Mouse (Mus musculus) MEL (cell line): ENCODE measurements around the gene Ccdc117. TPM values are rescaled to one million over a fixed set of nuclear protein-coding genes. Genes with fewer than 3 reads are reported as not detected.
A peak's percentile ranks its signal among the peaks of the same experiment; 100 is the strongest.

Experiments used
- DNase-seq: peaks from one replicate; pipeline ENCODE4 v3.0.0; 2011; ENCODE audit warnings: low read depth, low spot score
- H3K27ac ChIP-seq: 2 replicates; pipeline ENCODE4 v1.5.1; 2012; ENCODE audit warnings: low read depth, mild to moderate bottlenecking, control low read depth, low read length, moderate library complexity; ENCODE audit not compliant: control insufficient read depth
- H3K27me3 ChIP-seq, 2 experiments: fragments of 150-350 bp in 1 of 2; sonication (generic) in 1 of 2; 2 replicates each; pipeline ENCODE4 v1.6.1; 2012; ENCODE audit warnings: low read length in 2 of 2, mild to moderate bottlenecking in 2 of 2, improper control_type of control experiment in 1 of 2, moderate library complexity in 1 of 2; ENCODE audit not compliant: insufficient read depth in 2 of 2, control insufficient read depth in 1 of 2
- H3K36me3 ChIP-seq, 2 experiments: 2 replicates each; pipeline ENCODE4 v1.6.1; 2012 to 2014; ENCODE audit warnings: low read length in 2 of 2, improper control_type of control experiment in 1 of 2, inconsistent platforms in 1 of 2, mild to moderate bottlenecking in 1 of 2; ENCODE audit not compliant: insufficient read depth in 2 of 2, control insufficient read depth in 1 of 2
- H3K4me1 ChIP-seq, 2 experiments: fragments of 150-350 bp in 1 of 2; sonication (generic) in 1 of 2; 2 replicates each; pipeline ENCODE4 v1.6.1; 2012; ENCODE audit warnings: low read length in 2 of 2, improper control_type of control experiment in 1 of 2, mild to moderate bottlenecking in 1 of 2; ENCODE audit not compliant: insufficient read depth in 2 of 2, control insufficient read depth in 1 of 2
- H3K4me3 ChIP-seq, 2 experiments: fragments of 150-350 bp in 1 of 2; sonication (generic) in 1 of 2; 2 replicates each; pipeline ENCODE4 v1.5.1; 2012; ENCODE audit warnings: low read depth in 2 of 2, low read length in 2 of 2, mild to moderate bottlenecking in 2 of 2, moderate library complexity in 2 of 2, control low read depth in 1 of 2, improper control_type of control experiment in 1 of 2; ENCODE audit not compliant: control insufficient read depth in 1 of 2, insufficient read depth in 1 of 2
- H3K79me2 ChIP-seq: 2 replicates; pipeline ENCODE4 v1.6.1; 2012; ENCODE audit warnings: mild to moderate bottlenecking, low read length, moderate library complexity; ENCODE audit not compliant: control insufficient read depth, poor library complexity, insufficient read depth
- H3K9ac ChIP-seq: 2 replicates; pipeline ENCODE4 v1.6.1; 2012; ENCODE audit warnings: low read depth, mild to moderate bottlenecking, control low read depth, low read length, moderate library complexity; ENCODE audit not compliant: control insufficient read depth, poor library complexity, severe bottlenecking
- H3K9me3 ChIP-seq: fragments of 150-350 bp; sonication (generic); replicated peaks from 2 replicates; pipeline ENCODE4 v1.6.1; 2012; ENCODE audit warnings: mild to moderate bottlenecking, low read length, improper control_type of control experiment, moderate library complexity; ENCODE audit not compliant: insufficient read depth
- BHLHE40 ChIP-seq: IDR thresholded peaks from 2 replicates; pipeline ENCODE4 v1.6.1; 2012; ENCODE audit warnings: low read depth, mild to moderate bottlenecking, inconsistent platforms, low read length, improper control_type of control experiment, borderline replicate concordance
- CHD2 ChIP-seq: IDR thresholded peaks from 2 replicates; pipeline ENCODE4 v1.6.1; 2011; ENCODE audit warnings: low read length, improper control_type of control experiment
- E2F4 ChIP-seq: IDR thresholded peaks from 2 replicates; pipeline ENCODE4 v1.6.1; 2011; ENCODE audit warnings: low read depth, low read length, improper control_type of control experiment, borderline replicate concordance
- ETS1 ChIP-seq: IDR thresholded peaks from 2 replicates; pipeline ENCODE4 v1.6.1; 2012; ENCODE audit warnings: low read depth, mild to moderate bottlenecking, inconsistent platforms, low read length, improper control_type of control experiment, moderate library complexity
- HCFC1 ChIP-seq: IDR thresholded peaks from 2 replicates; pipeline ENCODE4 v1.6.1; 2012; ENCODE audit warnings: low read depth, mild to moderate bottlenecking, inconsistent platforms, low read length, improper control_type of control experiment, moderate library complexity
- JUND ChIP-seq: IDR thresholded peaks from 2 replicates; pipeline ENCODE4 v1.6.1; 2011; ENCODE audit warnings: low read depth, mild to moderate bottlenecking, improper control_type of control experiment, low read length
- KAT2A ChIP-seq: conservative IDR thresholded peaks from 2 replicates; pipeline ENCODE4 v1.6.1; 2012; ENCODE audit warnings: low read depth, low read length, improper control_type of control experiment, inconsistent platforms
- MAFK ChIP-seq: IDR thresholded peaks from 2 replicates; pipeline ENCODE4 v1.6.1; 2011; ENCODE audit warnings: low read depth, mild to moderate bottlenecking, low read length, improper control_type of control experiment, borderline replicate concordance
- NELFE ChIP-seq: IDR thresholded peaks from 2 replicates; pipeline ENCODE4 v1.6.1; 2011; ENCODE audit warnings: low read depth, low read length, improper control_type of control experiment
- POLR2A ChIP-seq, 2 experiments: IDR thresholded peaks; 2 replicates each; pipeline ENCODE4 v1.6.1; 2011 to 2012; ENCODE audit warnings: low read length in 2 of 2, mild to moderate bottlenecking in 2 of 2, control low read depth in 1 of 2, improper control_type of control experiment in 1 of 2, low read depth in 1 of 2, moderate library complexity in 1 of 2; ENCODE audit not compliant: control insufficient read depth in 1 of 2, insufficient read depth in 1 of 2, poor library complexity in 1 of 2
- POLR2AphosphoS2 ChIP-seq: IDR thresholded peaks from 2 replicates; pipeline ENCODE4 v1.6.1; 2011; ENCODE audit warnings: low read length, improper control_type of control experiment
- POLR2AphosphoS5 ChIP-seq: IDR thresholded peaks from 2 replicates; pipeline ENCODE4 v1.6.1; 2012; ENCODE audit warnings: low read depth, borderline replicate concordance, mild to moderate bottlenecking, inconsistent platforms, low read length, moderate library complexity, mixed read lengths
- RAD21 ChIP-seq: IDR thresholded peaks from 2 replicates; pipeline ENCODE4 v1.6.1; 2011; ENCODE audit warnings: mild to moderate bottlenecking, low read depth, low read length, improper control_type of control experiment
- SIN3A ChIP-seq: IDR thresholded peaks from 2 replicates; pipeline ENCODE4 v1.6.1; 2012; ENCODE audit warnings: low read length, improper control_type of control experiment, inconsistent platforms
- SMC3 ChIP-seq: IDR thresholded peaks from 2 replicates; pipeline ENCODE4 v1.6.1; 2011; ENCODE audit warnings: low read depth, low read length, improper control_type of control experiment
- TBP ChIP-seq: IDR thresholded peaks from 2 replicates; pipeline ENCODE4 v1.8.0; 2011; ENCODE audit warnings: low read depth, low read length, improper control_type of control experiment
- UBTF ChIP-seq: IDR thresholded peaks from 2 replicates; pipeline ENCODE4 v1.6.1; 2012; ENCODE audit warnings: low read depth, mild to moderate bottlenecking, inconsistent platforms, low read length, improper control_type of control experiment, moderate library complexity, borderline replicate concordance; ENCODE audit not compliant: insufficient read depth
- USF2 ChIP-seq, 2 experiments: IDR thresholded peaks; 2 replicates each; pipeline ENCODE4 v1.6.1; 2011 to 2012; ENCODE audit warnings: improper control_type of control experiment in 2 of 2, low read length in 2 of 2, borderline replicate concordance in 1 of 2, inconsistent platforms in 1 of 2, low read depth in 1 of 2, mild to moderate bottlenecking in 1 of 2; ENCODE audit not compliant: insufficient read depth in 1 of 2
- ZC3H11A ChIP-seq: IDR thresholded peaks from 2 replicates; pipeline ENCODE4 v1.6.1; 2012; ENCODE audit warnings: low read depth, mild to moderate bottlenecking, inconsistent platforms, low read length, improper control_type of control experiment
- ZKSCAN1 ChIP-seq: IDR thresholded peaks from 2 replicates; pipeline ENCODE4 v1.6.1; 2012; ENCODE audit warnings: low read depth, mild to moderate bottlenecking, inconsistent platforms, low read length, improper control_type of control experiment, moderate library complexity
- ZMIZ1 ChIP-seq: IDR thresholded peaks from 2 replicates; pipeline ENCODE4 v1.6.1; 2012; ENCODE audit warnings: low read depth, mild to moderate bottlenecking, inconsistent platforms, low read length, improper control_type of control experiment, moderate library complexity
- polyA plus RNA-seq, 2 experiments: library from polyadenylated mRNA; stranded (reverse) in 1 of 2; unstranded in 1 of 2; fragments of >175 nt in 1 of 2; fragments of >200 nt in 1 of 2; gene quantifications; 2 replicates each; pipeline versions ENCODE4 v1.2.1 to v1.2.4; 2012; ENCODE audit warnings: low replicate concordance in 2 of 2, low read depth in 1 of 2; ENCODE audit not compliant: insufficient read length in 2 of 2, insufficient read depth in 1 of 2, missing spikeins in 1 of 2
- total RNA-seq: library from RNA; depleted of rRNA; stranded (reverse); fragments of 300-350 nt; gene quantifications from 2 replicates; pipeline ENCODE4 v1.2.3, GENCODE M21; 2012

Gene Ccdc117
- total and polyA plus RNA-seq, 3 experiments, result 19.4 to 35.4 TPM; not detected in 1

GRCm38 (mm10) chr11:5528841-5529240, 13.1 kb downstream of the Ccdc117 start:
- peaks cover 30 to 38% of the 10 kb centered on the region in 2 experiments for H3K36me3 ChIP-seq
- TF ChIP-seq JUND (no peak), TBP (no peak), KAT2A (no peak), E2F4 (no peak), MAFK (no peak), SMC3 (no peak), ZKSCAN1 (no peak)
- H3K9me3 ChIP-seq, result no peaks in the 10 kb centered on the region
- no peak overlapping the region for H3K4me3 ChIP-seq
- no peak overlapping the region for H3K9ac ChIP-seq
- H3K27me3 ChIP-seq, result no peaks in the 10 kb centered on the region
- H3K79me2 ChIP-seq, result peaks cover 3% of the 10 kb centered on the region; the same call in 1 of the 2 replicates
- H3K4me1 ChIP-seq, result peaks cover 5 to 9% of the 10 kb centered on the region in 2 experiments
- DNase-seq, result no peak
- H3K27ac ChIP-seq, result no peak overlapping the region

- Histone ChIP-seq H3K27me3 (no peaks in the 10 kb centered on the region), H3K4me3 (no peak overlapping the region), H3K4me1 (peaks cover 5 to 15% of the 10 kb centered on the region in 2 experiments), H3K9ac (no peak overlapping the region), H3K36me3 (peaks cover 38 to 46% of the 10 kb centered on the region in 2 experiments), H3K9me3 (no peaks in the 10 kb centered on the region), H3K27ac (no peak overlapping the region), H3K79me2 (peaks cover 11% of the 10 kb centered on the region)
- DNase-seq, result peak; percentile 47
- TF ChIP-seq POLR2A (IDR thresholded peaks at IDR 0.05; ENCODE audit: control insufficient read depth in 1 of 2, insufficient read depth in 1 of 2, low read depth in 1 of 2, low read length in 2 of 2, poor library complexity in 1 of 2), result peak in 1 of 2 experiments; percentile 18; a peak in 1 of 4 replicates
- TF ChIP-seq ETS1, result no peak
Observed at GRCm38 (mm10) chr11:5527865-5528523, 14.0 kb downstream of the Ccdc117 start.

- no peaks in the 10 kb centered on the region for H3K27me3 ChIP-seq
- peaks cover 42 to 48% of the 10 kb centered on the region in 2 experiments for H3K36me3 ChIP-seq
- H3K9me3 ChIP-seq, result no peaks in the 10 kb centered on the region
- H3K4me1 ChIP-seq, result peaks cover 9 to 23% of the 10 kb centered on the region in 2 experiments
- H3K79me2 ChIP-seq, result peaks cover 22% of the 10 kb centered on the region
- H3K9ac ChIP-seq, result no peak overlapping the region
- peak; percentile 51 for DNase-seq
- H3K27ac ChIP-seq, result no peak overlapping the region
- H3K4me3 ChIP-seq, result no peak overlapping the region
- TF ChIP-seq SMC3, result peak; percentile 2
- no peak for TF ChIP-seq HCFC1
- TF ChIP-seq ZMIZ1, result peak; percentile 37; the same call in 1 of the 2 replicates
- TF ChIP-seq MAFK, result no peak
- TF ChIP-seq POLR2A (IDR thresholded peaks at IDR 0.05; ENCODE audit: control insufficient read depth in 1 of 2, insufficient read depth in 1 of 2, low read depth in 1 of 2, low read length in 2 of 2, poor library complexity in 1 of 2), result peak; percentile 24 to 46; a peak in 2 of 4 replicates
- no peak for TF ChIP-seq ZKSCAN1
- TF ChIP-seq ETS1, result no peak
- no peak for TF ChIP-seq USF2 (IDR thresholded peaks at IDR 0.05; ENCODE audit: borderline replicate concordance in 1 of 2, insufficient read depth in 1 of 2, low read depth in 1 of 2, low read length in 2 of 2)
- TF ChIP-seq BHLHE40, result no peak
- no peak for TF ChIP-seq POLR2AphosphoS5
- no peak for TF ChIP-seq UBTF
- no peak for TF ChIP-seq RAD21
- TF ChIP-seq SIN3A, result peak; percentile 33; the same call in 1 of the 2 replicates
- peak; percentile 11; the same call in 1 of the 2 replicates for TF ChIP-seq NELFE
- TF ChIP-seq POLR2AphosphoS2, result peak; percentile 98
- no peak for TF ChIP-seq JUND
- TF ChIP-seq CHD2, result peak; percentile 14; the same call in 1 of the 2 replicates
- TF ChIP-seq ZC3H11A, result no peak
Observed at GRCm38 (mm10) chr11:5526573-5527439, 15.2 kb downstream of the Ccdc117 start.
